Mouse (Mus musculus): ENCODE data around the gene Scube1.

Scube1 gene

DNA sequence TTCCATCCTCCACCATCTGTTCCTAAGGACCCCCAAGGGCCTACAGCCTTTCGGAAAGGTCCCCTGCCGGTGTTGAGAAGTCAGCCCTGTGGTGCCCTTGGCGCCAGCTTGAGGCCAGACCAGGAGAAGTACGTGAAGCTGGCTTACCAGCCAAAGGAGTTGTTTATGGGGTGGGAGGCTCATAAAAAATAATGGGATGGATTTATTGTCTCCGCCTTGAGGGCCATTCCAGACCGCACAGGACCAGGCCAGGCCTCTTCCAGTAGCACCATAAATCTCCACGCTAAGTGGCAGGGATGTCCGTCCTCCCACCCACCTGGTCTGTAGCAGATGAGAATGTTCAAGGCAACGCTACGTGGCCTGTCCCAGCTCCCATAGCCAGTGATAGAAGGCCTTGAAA is 58.4 kb downstream of the Scube1 start:
- no peak for DNase-seq (ENCODE audit: low read depth in 2 of 2, low spot score in 2 of 2)

DNA sequence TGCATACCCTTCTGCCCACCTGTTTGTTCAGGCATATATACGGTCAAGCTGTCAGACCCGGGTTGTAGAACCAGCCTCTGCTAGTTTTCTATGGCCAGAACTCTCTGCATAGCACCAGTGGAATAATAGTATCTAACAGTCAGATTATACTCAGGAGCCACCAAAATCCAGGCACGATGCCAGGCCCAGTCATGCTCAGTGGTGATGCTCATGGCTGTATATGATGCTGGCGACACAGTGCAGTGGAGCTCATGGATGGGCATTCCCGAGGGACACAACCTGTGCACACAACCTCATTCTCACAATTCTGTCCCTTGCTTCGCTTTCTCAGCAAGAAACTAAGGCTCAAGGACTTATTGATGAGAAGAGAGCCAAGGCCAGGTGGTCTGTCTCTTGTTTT is 58.8 kb downstream of the Scube1 start:
- DNase-seq (ENCODE audit: low read depth in 2 of 2, low spot score in 2 of 2): no peak

DNA sequence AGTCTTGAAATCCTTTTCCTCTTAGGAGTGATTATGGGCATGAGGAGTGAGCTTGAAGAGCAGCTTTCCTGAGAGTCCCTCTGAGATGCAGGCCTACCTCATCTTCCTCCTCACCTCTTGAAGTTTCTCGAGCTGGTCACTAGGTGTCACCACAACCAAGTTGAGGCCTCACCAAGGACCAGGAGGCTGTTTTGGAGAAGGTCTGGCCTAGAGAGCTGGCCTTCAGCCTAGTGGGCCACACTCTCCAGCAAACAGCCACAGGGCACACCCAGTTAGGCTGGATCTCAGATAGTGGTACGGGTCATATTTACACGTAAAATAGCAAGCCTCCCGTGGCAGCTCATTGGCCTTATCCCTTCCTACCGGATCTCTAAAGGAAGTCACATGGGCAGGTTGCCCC is 60.1 kb downstream of the Scube1 start:
- no peak for DNase-seq (ENCODE audit: low read depth in 2 of 2, low spot score in 2 of 2)

DNA sequence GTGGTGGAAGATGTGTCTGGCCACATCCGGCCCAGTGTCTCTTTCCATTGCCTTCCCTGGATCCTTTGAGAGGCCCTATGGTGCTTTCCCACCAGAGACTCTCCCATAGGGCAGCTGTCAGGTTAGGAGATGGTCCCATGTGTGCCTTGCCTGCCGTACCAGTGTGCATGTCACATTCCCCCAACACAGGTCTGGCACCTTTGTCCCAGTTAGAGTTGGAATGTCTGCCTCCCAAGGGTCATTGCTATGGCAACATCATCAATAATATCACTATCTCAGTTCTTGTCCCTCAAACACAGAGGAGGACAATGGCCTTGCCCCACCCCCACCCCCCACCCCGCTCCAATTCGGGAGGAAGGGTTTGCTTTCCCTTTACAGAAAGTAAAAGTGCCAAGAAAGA is 61.8 kb downstream of the Scube1 start:
- DNase-seq (ENCODE audit: low read depth in 2 of 2, low spot score in 2 of 2): no peak

DNA sequence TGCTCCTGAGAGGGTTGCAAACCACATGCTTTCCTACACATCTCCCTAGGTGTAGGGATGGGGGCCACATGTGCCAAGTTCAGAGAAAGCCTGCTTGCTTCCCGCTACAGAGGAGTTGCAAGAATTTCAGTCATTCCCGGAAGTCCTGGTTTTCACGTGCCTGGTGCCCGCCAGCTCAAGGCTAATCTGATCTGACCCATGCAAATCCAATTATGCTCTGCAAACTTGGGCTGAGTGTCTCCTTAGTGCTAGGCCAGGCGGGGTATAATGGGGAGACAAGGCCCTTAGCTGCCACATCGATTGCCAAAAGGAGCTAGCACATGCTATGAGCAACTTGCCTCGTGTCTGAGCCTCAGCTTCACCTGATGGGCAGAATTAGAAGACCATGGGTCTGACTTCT is 62.7 kb downstream of the Scube1 start:
- no peak for DNase-seq (ENCODE audit: low read depth in 2 of 2, low spot score in 2 of 2)

DNA sequence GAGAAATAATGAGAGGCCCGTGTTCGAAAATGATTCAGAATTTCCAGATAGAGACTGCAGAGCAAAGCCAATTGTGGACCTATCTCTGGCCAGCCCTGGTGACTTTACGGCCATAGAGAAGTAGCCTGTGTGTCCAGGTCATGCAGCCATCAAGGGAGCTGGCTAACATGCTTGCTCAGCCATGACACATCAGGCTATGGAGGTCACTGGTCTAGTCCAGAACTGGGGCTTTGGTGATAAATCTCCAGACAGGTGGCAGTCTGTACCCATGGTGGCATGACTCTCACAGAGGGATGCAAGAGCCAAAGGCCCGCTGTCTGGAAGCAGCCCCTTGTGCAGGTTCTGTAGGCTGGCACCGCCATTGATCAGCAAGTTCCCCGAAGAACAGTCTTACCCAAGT is 82.3 kb downstream of the Scube1 start:
- DNase-seq (ENCODE audit: low read depth in 2 of 2, low spot score in 2 of 2): no peak

DNA sequence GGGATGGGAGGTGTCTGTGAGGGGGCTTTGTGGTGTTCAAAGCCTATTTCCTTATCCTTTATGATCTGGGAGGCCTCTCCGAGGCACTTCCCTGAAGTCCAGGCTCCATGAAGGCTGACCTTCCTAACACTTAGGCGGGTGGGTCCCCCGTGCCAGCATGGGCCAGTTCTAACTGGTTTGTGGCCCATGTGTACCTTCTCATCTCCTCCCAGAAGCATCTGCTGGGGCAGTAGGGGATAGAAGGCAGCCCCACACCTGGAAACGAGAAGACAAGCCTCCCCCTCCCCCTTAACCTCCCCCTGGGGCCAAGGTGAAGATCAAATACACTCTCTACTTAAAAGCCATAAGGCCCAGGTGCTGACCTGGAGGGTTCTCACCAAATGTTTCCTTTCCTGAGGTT is 84.6 kb downstream of the Scube1 start:
- no peak for DNase-seq (ENCODE audit: low read depth in 2 of 2, low spot score in 2 of 2)

DNA sequence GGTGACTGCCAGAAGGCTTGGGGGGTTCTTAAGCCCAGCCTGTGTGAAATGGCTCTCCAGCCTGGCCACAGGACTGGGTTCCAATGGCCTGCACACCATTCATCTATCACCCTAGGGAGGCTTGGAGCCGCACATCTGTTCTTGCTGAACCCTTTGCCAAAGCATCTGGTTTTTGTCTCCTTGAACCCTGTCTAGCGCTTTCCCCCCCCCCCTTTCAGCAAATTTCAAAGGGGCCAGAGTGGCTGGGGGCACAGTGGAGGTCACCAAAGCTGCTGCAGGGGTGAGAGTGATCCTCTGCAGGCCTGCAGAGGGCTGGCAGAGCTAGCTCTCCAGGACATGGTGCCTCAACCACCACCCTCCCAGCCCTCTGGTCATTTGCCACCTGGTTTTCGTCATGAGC is 85.7 kb downstream of the Scube1 start:
- DNase-seq (ENCODE audit: low read depth in 2 of 2, low spot score in 2 of 2): no peak

DNA sequence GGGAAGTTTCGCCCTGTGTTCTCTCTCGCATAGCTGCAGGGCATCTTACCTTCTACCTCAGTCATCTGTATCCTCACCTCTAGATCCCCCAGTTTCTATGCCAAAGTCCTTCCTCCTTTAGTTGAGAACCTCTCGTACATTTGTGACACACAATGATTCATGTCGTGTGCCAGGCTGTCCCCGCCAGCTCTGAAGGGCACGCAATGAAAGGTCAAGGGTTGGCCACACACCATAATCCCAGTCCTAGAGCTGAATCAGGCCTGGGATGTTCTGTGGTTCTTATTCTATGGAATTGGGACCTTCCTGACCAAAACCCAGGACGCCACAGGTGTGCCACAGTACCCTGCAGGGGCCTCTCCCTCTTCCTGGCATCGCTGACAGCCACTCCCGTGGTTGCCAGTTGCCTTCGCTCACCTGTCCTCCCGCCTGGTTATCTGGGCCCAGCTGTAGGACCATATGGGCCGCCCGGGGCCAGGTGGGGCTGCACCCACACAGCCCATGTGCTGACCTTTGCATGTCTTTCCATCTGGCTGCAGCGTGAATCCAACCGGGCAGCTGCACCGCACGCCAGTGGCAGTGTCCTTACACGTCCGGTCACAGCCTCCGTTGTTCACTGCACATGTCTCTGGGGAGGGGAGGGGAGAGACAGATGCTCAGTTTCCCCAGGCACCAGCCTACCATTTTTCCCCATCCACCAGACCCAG is 86.5 kb downstream of the Scube1 start:
- DNase-seq (ENCODE audit: low read depth in 2 of 2, low spot score in 2 of 2): no peak

DNA sequence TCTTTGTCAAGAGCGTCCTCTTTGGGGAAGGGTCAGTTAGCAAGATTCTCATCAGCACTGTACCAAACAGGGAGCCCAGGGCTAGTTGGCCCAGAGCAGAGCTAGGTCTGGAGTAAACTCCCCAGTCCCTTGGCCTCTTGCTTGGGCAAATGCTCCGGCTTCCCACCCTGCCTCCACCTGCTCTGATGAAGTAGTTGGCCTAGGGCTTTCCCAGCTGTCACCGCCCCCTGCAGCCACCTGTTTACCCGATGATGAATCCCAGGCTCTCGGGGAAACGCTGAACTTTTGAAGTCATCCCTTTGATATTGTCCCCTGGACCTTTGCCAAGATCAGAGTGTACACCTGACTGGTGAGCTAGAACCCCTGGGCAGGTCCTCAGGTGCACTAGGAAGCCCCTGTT is 88.1 kb downstream of the Scube1 start:
- no peak for DNase-seq (ENCODE audit: low read depth in 2 of 2, low spot score in 2 of 2)

DNA sequence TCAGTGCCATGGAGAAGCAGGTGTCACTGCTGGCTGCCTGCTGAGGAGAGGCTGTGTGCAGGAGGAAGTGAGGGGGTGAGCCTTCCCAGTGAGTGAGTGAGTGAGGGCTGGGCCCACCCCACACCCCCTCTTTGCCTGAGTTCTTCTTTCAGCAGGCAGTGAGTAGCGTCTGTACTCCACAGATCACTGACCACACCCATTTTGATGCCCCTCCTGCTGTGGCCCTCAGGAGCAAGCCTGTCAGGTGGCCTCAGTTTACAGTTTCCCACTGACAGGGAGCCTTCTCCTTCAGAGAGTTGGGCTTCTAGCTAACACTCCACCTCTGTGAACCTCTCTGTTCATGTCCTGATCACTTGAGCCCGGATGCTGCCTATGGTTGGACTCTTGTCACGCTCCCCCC is 89.6 kb downstream of the Scube1 start:
- DNase-seq (ENCODE audit: low read depth in 2 of 2, low spot score in 2 of 2): no peak

DNA sequence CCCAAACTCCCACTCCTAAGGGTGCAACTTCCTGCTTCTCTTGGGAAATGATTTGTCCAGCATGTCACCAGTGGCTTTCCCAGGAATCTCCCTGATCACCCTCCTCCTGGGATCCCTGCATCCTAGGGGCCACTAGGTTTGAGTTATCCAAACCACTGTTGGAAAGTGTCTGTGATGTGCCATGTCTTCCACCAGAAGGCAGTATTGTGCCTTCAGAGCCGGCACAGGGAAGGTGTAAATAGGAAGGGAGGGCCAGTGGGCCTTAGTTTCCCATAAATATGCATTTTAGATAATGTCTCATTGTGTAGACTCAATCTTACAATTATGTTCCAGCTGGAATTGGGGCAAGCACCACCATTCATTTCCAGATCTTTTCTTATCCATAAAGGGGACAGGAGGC is 90.7 kb downstream of the Scube1 start:
- DNase-seq (ENCODE audit: low read depth in 2 of 2, low spot score in 2 of 2): no peak

DNA sequence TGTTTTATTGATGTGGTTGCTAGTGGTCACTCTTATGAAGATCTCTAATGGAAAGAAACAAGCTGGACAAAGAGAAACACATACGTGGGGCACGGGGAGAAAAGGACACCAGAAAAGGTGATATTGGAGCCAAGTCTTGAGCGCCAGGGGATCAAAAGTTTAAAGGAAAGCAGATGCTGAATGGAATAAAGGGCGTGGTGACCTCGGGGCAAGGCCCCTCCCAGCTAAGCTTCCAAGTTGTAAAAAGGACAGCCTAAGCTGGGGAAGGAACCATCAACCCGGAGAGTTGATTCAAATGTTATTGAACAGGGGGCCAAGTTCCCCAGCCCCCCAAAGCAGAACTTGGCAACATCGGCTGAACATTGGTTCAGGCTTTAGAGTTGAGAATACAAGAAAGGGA is 93.8 kb downstream of the Scube1 start:
- DNase-seq (ENCODE audit: low read depth in 2 of 2, low spot score in 2 of 2): no peak

DNA sequence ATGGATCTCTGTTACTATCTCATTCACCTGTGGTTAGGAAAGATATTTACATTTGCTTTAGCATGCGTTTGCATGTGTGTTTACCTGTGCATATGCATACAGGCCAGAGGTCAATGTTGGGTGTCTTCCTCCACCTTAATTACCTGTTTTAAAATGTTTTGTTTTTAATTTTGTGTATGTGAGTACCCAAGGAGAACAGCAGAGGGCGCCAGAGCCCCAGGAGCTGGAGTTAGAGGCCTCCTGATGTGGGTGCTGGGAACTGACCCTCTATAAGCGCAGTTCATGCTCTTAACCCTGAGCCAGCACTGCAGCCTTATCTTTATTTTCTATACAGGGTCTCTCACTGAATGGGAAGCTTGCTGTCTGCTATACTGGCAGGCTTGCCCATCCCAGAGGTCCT is 95.1 kb downstream of the Scube1 start:
- DNase-seq (ENCODE audit: low read depth in 2 of 2, low spot score in 2 of 2): no peak

DNA sequence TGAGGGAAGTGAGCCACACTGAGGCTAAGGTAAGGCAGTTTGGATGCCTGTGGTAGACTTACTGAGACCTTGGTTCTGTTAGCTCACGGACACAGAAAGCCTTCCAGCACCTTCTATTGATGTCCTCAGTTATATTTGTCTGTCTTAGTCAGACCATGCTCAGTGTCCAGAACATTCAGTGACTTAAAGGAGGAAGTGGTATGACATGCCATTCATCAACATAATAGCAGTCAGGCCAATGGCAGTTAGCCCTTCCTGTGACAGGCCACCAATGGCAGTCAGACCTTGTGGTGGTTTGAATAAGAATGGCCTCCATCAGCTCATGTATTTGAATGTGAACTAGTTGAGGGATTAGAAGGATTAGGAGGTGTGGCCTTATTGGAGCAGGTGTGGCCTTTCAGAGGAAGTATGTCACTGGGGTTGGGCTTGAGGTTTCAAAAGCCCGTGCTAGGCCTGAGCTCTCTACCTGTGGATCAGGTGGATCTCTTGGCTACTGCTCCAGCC is 98.6 kb downstream of the Scube1 start:
- DNase-seq (ENCODE audit: low read depth in 2 of 2, low spot score in 2 of 2): no peak

DNA sequence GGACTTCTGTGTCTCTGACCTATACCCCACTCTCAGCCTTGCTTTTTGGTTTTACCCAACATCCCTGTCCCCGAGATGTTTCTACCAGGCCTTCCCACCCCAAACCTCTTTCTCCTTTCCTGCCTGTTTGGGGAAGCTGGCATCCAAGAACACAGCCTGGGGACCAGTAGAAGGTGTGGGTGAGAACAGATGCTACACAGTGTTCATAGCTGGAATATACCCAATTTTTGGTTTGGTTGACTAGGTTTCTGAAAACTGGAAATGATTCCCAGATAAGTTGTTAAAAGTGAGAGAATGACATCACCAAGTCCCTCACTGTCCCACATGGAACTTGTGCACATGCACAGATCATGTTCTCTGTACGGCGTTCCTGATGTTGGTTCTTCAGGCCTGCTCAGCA is 109.6 kb downstream of the Scube1 start:
- no peak for DNase-seq (ENCODE audit: low read depth in 2 of 2, low spot score in 2 of 2)

DNA sequence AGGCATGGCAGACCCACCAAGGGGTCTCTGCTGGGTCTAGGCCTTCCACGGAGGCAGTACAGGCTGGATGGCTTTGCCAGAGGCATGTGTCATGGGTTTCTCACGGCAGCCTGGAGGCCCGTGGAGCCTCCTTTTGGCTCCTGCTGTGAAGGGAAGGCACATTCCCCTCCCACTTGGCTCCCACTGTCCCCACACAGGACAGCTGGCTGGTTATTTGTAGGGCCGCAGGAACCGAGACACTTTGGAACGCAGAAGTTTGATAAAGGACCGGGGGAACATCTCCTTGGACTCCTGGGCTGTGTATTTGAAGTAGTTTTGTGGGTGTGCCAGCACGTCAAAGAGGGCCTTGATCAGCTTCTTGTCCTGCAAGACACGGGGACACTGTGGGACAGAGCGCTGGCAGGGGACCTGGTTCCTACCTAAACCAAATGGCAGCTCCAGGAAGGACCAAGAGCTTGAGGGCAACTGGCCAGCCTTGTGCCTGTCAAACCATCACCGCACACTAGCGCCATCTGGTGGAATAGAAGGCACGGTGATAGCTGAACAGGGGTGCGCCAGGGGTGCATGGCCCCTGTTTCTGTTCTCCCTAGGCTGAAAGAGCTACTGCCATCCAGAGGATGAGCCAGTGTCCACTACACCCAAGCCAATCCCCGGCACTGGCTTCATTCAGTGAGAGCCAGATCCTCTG is 117.6 kb downstream of the Scube1 start:
- peak; percentile 56 to 71 for DNase-seq (ENCODE audit: low read depth in 2 of 2, low spot score in 2 of 2)

DNA sequence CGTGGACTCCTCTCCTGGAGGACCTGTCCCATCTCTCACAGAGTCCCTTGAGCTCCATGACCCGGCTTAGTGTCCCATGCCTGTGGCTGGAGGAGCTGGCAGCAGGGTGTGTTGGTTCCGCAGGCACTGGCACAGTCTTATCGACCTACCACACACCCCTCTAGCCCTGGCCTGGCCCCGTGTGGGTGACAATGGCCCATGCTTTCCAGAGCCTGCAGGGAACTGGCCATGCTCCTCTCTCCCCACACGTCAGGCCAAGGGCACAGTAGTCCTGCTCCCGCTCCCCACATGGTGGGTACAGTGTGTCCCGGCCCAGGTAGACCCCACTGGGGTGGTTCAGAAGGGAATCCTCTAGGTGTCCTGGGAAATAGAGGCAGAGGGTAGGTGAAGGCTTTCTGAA is 118.1 kb downstream of the Scube1 start:
- no peak for DNase-seq (ENCODE audit: low read depth in 2 of 2, low spot score in 2 of 2)

DNA sequence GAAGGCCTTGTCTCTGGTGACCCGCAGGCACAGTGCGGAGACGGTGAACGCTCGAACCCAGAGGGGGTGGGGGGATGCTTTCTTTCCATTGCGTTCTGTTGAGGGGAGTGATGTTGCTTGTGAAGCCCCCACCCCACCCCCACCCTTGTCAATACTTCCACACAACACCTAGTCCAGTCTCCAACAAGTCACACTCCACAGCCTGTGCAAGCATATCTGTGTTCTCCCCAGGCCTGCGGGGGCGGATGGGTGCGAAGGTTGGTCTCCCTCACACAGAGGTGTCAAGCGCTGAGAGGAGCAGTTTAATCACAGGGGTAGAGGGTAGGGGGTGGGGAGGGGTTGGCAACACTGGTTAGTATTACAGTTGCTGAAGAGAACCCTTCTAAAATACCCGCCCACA is 118.6 kb downstream of the Scube1 start:
- DNase-seq (ENCODE audit: low read depth in 2 of 2, low spot score in 2 of 2): no peak

DNA sequence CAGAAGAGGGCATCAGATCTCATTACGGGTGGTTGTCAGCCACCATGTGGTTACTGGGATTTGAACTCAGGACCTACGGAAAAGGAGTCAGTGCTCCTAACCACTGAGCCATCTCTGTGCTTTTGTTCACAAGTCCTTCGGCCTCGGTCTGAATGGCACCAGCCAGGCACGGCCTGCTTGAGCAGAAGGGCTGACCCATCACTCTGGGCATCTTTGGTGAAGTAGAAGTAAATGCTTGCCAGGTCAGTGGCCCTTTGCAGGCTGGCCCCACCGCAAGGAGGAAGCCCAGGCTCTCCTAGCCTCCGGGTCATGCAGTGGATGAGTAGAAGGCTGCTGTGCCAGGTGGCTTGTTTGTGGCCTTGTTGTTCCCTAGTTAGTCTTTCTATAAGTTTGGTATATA is 121.4 kb downstream of the Scube1 start:
- DNase-seq (ENCODE audit: low read depth in 2 of 2, low spot score in 2 of 2): no peak

DNA sequence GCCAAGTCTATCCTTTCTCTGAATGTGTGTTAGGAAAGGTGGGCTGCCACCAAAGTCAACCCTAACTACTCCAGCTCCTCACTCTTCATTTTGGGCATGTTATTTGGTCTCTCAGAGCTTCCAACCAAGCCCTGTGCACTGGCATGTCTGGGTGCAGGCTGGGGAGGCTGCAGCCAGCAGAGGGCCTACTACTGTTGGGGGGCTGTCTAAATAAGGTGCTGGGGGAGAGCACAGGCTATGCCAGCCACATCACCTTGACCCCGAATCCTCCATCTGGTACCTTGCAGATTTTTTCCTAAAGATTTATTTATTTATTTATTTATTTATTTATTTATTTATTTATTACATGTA is 121.8 kb downstream of the Scube1 start:
- DNase-seq (ENCODE audit: low read depth in 2 of 2, low spot score in 2 of 2): no peak

DNA sequence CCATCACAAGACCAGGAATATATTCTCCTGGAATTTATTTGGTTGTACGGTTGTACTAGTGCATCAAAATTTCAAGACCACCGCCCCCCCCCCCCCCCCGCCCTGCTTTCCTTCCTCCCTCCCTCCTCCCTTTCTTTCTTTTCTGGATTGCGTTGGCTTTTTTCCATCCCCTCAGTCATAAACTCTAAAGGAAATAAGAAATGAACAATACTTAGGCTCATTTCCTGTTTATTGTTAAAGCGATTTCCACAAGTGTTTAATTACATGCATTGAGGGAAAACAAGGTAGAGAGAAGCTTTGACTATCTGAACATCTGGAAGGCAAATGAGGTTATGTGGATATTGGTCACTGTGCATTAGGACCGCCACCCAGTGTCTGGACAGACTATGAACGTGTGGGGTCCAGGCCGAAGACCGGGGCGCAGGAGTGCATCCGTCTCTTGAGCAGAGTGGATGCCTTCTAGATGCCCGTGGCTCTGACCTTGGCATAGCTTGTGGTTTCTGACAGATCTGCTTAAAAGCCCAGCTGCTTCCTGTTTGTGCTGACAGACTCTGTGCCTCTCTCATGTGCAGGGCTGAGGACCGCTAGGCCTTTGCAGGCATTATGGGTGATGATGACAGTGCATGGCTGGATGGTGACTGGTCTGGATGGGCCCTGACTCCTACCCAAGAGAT is 122.3 kb downstream of the Scube1 start:
- peak; percentile 71 to 82 for DNase-seq (ENCODE audit: low read depth in 2 of 2, low spot score in 2 of 2)

DNA sequence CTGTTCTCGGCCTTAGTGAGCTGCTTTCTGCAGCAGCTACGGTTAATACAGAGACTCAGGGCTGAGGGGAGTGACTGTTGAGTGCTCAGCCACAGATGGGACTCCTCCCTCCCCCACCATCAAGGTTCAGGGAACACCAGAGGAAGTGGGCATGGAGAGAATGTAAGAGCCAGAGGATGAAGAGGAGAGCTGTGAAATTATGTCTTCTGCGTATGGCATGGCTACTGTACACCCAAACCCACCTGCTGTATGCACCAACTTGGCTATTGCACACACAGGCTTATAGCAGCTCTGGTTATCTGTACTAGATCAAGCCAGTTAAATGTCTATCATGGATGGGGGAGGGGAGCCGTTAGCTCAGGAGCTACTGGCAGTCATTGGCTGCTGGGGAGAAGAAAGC is 123.6 kb downstream of the Scube1 start:
- no peak for DNase-seq (ENCODE audit: low read depth in 2 of 2, low spot score in 2 of 2)

Measured in CD8-positive naive resting alpha-beta T cell, adult 2 months (primary cell).